Mouse (Mus musculus): Measurements from ENCODE around the gene Tnrc18. TPM values are rescaled to one million over a fixed set of nuclear protein-coding genes. Genes with fewer than 3 reads are reported as not detected.

Tnrc18 gene
- polyA plus RNA-seq, 1 experiment from 2014 or later, result 36.4 TPM

DNA sequence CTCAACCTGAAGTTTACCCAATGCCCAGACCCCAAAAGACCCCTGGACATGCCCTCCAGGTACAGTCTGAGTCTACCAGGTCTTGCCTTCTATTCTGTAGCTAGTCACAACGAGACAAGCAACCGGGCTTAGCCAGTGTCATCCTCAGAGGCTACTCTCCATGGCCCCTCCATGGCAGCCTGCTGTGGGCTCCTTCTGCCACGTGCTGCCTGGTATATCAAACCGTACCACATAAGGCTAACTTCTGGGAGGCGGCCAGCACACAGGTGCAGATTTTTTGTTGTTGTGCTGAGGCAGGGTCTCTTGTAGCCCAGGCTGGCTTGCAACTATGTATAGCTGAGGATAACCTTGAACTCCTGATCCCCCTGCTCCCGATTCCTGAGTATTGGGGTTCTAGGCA lies 101.4 kb downstream of the Tnrc18 start:
- H3K27ac ChIP-seq (ENCODE audit: low read depth, low read length), result no peak overlapping the region
- no peaks in the 10 kb centered on the region for H3K27me3 ChIP-seq (ENCODE audit: control insufficient read depth, insufficient read depth, low read length)
- peaks cover 29% of the 10 kb centered on the region for H3K36me3 ChIP-seq (ENCODE audit: control insufficient read depth, insufficient read depth, low read length)
- no peaks in the 10 kb centered on the region for H3K9me3 ChIP-seq (ENCODE audit: control insufficient read depth, low read length)
- WGBS, result 88% methylated on average over 6 of the region's 6 CpGs
- H3K4me1 ChIP-seq (ENCODE audit: control insufficient read depth, insufficient read depth, low read length), result no peaks in the 10 kb centered on the region
- no peak for ATAC-seq (ENCODE audit: low read depth)
- H3K4me2 ChIP-seq (ENCODE audit: low read depth, low read length), result no peak overlapping the region
- no peak overlapping the region for H3K4me3 ChIP-seq (ENCODE audit: low read depth, low read length)
- H3K9ac ChIP-seq (replicated peaks; ENCODE audit: low read depth, low read length), result no peak overlapping the region

DNA sequence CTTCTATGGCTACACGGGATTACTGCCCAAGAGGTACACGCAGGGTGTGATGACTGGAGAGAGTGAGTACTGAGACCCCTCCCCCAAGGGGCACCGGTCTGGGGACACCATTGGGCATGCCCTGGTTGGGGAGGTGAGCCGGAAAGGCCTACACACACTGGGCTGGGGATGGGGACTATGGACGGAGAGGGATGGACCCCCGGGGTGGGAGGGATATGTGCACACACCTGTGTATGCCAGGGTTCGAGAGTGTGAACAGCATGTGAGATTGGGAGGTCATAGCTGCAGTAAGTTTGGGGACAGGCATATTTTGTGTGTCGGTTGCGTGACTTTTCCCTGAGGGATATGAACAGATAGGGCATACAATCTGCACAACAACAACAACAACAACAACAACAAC lies 102.4 kb downstream of the Tnrc18 start:
- Histone ChIP-seq H3K9ac (replicated peaks; ENCODE audit: low read depth, low read length) (no peak overlapping the region), H3K9me3 (ENCODE audit: control insufficient read depth, low read length) (no peaks in the 10 kb centered on the region), H3K27ac (ENCODE audit: low read depth, low read length) (no peak overlapping the region), H3K27me3 (ENCODE audit: control insufficient read depth, insufficient read depth, low read length) (no peaks in the 10 kb centered on the region), H3K4me2 (ENCODE audit: low read depth, low read length) (no peak overlapping the region), H3K36me3 (ENCODE audit: control insufficient read depth, insufficient read depth, low read length) (peaks cover 29% of the 10 kb centered on the region), H3K4me3 (ENCODE audit: low read depth, low read length) (no peak overlapping the region), H3K4me1 (ENCODE audit: control insufficient read depth, insufficient read depth, low read length) (no peaks in the 10 kb centered on the region)
- no peak for ATAC-seq (ENCODE audit: low read depth)
- WGBS, result 89% methylated on average over 9 of the region's 9 CpGs

DNA sequence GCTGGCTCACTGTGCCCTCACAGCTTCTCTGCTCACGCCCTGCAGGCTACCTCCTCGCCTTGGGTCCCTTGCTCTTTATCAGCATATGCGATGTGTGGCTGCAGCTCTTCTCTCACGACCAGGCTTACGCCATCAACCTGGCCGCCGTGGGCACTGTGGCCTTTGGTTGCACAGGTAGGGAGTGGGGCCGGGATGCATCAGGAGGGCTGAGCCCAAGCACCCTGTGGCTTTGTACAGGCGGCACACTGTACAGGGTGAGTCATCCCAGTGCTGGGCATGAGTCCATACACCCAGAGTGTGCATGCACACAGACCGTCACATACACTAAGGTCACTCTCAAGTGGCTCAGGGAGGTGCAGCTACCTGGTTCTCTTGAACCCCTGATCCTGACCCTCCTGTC lies 103.5 kb downstream of the Tnrc18 start:
- Histone ChIP-seq H3K4me1 (ENCODE audit: control insufficient read depth, insufficient read depth, low read length) (no peaks in the 10 kb centered on the region), H3K9ac (replicated peaks; ENCODE audit: low read depth, low read length) (no peak overlapping the region), H3K36me3 (ENCODE audit: control insufficient read depth, insufficient read depth, low read length) (peaks cover 28% of the 10 kb centered on the region), H3K9me3 (ENCODE audit: control insufficient read depth, low read length) (no peaks in the 10 kb centered on the region), H3K27me3 (ENCODE audit: control insufficient read depth, insufficient read depth, low read length) (no peaks in the 10 kb centered on the region), H3K4me3 (ENCODE audit: low read depth, low read length) (no peak overlapping the region), H3K4me2 (ENCODE audit: low read depth, low read length) (no peak overlapping the region), H3K27ac (ENCODE audit: low read depth, low read length) (no peak overlapping the region)
- 95% methylated on average over 10 of the region's 10 CpGs for WGBS
- ATAC-seq (ENCODE audit: low read depth), result no peak

DNA sequence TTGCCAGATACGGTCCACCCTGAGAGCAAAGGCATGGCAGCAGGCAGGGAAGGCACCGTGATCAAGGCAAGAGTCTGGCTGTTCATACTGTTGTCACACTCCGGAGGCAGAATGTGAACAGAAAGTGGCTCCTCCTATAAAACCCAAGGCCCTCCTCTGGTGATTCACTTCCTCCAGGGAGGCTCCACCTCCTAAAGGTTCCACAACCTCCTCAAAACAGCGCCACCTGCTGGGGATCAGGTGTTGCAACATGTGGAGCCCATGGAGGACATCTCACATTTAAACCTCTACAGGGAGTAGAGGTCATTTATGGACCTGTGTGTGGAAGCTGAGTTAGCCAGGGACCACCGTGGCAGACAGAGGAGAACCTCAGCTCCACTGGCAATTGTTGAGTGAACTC lies 105.1 kb downstream of the Tnrc18 start:
- WGBS, result 88% methylated on average over 5 of the region's 5 CpGs
- no peak for ATAC-seq (ENCODE audit: low read depth)
- H3K4me3 ChIP-seq (ENCODE audit: low read depth, low read length), result no peak overlapping the region
- peaks cover 25% of the 10 kb centered on the region for H3K36me3 ChIP-seq (ENCODE audit: control insufficient read depth, insufficient read depth, low read length)
- no peak overlapping the region for H3K27ac ChIP-seq (ENCODE audit: low read depth, low read length)
- no peaks in the 10 kb centered on the region for H3K9me3 ChIP-seq (ENCODE audit: control insufficient read depth, low read length)
- H3K4me1 ChIP-seq (ENCODE audit: control insufficient read depth, insufficient read depth, low read length), result no peaks in the 10 kb centered on the region
- no peaks in the 10 kb centered on the region for H3K27me3 ChIP-seq (ENCODE audit: control insufficient read depth, insufficient read depth, low read length)
- no peak overlapping the region for H3K4me2 ChIP-seq (ENCODE audit: low read depth, low read length)
- H3K9ac ChIP-seq (replicated peaks; ENCODE audit: low read depth, low read length), result no peak overlapping the region

GRCm38 (mm10) chr5:142709436-142709835 lies 108.0 kb downstream of the Tnrc18 start:
- Histone ChIP-seq H3K36me3 (ENCODE audit: control insufficient read depth, insufficient read depth, low read length) (peaks cover 21% of the 10 kb centered on the region), H3K4me2 (ENCODE audit: low read depth, low read length) (no peak overlapping the region), H3K27me3 (ENCODE audit: control insufficient read depth, insufficient read depth, low read length) (no peaks in the 10 kb centered on the region), H3K4me1 (ENCODE audit: control insufficient read depth, insufficient read depth, low read length) (no peaks in the 10 kb centered on the region), H3K9me3 (ENCODE audit: control insufficient read depth, low read length) (no peaks in the 10 kb centered on the region), H3K27ac (ENCODE audit: low read depth, low read length) (no peak overlapping the region), H3K4me3 (ENCODE audit: low read depth, low read length) (no peak overlapping the region), H3K9ac (replicated peaks; ENCODE audit: low read depth, low read length) (no peak overlapping the region)
- no peak for ATAC-seq (ENCODE audit: low read depth)
- WGBS, result 87% methylated on average over 7 of the region's 7 CpGs

- no peak for ATAC-seq (ENCODE audit: low read depth)
- 92% methylated on average over 5 of the region's 5 CpGs for WGBS
- no peak overlapping the region for H3K4me3 ChIP-seq (ENCODE audit: low read depth, low read length)
- no peak overlapping the region for H3K4me2 ChIP-seq (ENCODE audit: low read depth, low read length)
- no peaks in the 10 kb centered on the region for H3K27me3 ChIP-seq (ENCODE audit: control insufficient read depth, insufficient read depth, low read length)
- no peaks in the 10 kb centered on the region for H3K9me3 ChIP-seq (ENCODE audit: control insufficient read depth, low read length)
- no peak overlapping the region for H3K9ac ChIP-seq (replicated peaks; ENCODE audit: low read depth, low read length)
- H3K36me3 ChIP-seq (ENCODE audit: control insufficient read depth, insufficient read depth, low read length), result peaks cover 13% of the 10 kb centered on the region
- no peak overlapping the region for H3K27ac ChIP-seq (ENCODE audit: low read depth, low read length)
- peaks cover 14% of the 10 kb centered on the region for H3K4me1 ChIP-seq (ENCODE audit: control insufficient read depth, insufficient read depth, low read length)
Observed at GRCm38 (mm10) chr5:142707709-142708108, 109.8 kb downstream of the Tnrc18 start.

GRCm38 (mm10) chr5:142703569-142703968 lies 113.9 kb downstream of the Tnrc18 start:
- H3K9me3 ChIP-seq (ENCODE audit: control insufficient read depth, low read length), result no peaks in the 10 kb centered on the region
- no peak for ATAC-seq (ENCODE audit: low read depth)
- H3K4me2 ChIP-seq (ENCODE audit: low read depth, low read length), result peak overlapping the region; percentile 75
- no peak overlapping the region for H3K27ac ChIP-seq (ENCODE audit: low read depth, low read length)
- peak overlapping the region; percentile 81; the same call in 1 of the 2 replicates for H3K4me3 ChIP-seq (ENCODE audit: low read depth, low read length)
- 0 out of 2 replicates have a peak, but pooled peaks cover 4% of the 10 kb centered on the region for H3K36me3 ChIP-seq (ENCODE audit: control insufficient read depth, insufficient read depth, low read length)
- peaks cover 15% of the 10 kb centered on the region for H3K4me1 ChIP-seq (ENCODE audit: control insufficient read depth, insufficient read depth, low read length)
- 66% methylated on average over 10 of the region's 10 CpGs for WGBS
- H3K9ac ChIP-seq (replicated peaks; ENCODE audit: low read depth, low read length), result peak overlapping the region; percentile 89; the same call in 1 of the 2 replicates
- no peaks in the 10 kb centered on the region for H3K27me3 ChIP-seq (ENCODE audit: control insufficient read depth, insufficient read depth, low read length)

DNA sequence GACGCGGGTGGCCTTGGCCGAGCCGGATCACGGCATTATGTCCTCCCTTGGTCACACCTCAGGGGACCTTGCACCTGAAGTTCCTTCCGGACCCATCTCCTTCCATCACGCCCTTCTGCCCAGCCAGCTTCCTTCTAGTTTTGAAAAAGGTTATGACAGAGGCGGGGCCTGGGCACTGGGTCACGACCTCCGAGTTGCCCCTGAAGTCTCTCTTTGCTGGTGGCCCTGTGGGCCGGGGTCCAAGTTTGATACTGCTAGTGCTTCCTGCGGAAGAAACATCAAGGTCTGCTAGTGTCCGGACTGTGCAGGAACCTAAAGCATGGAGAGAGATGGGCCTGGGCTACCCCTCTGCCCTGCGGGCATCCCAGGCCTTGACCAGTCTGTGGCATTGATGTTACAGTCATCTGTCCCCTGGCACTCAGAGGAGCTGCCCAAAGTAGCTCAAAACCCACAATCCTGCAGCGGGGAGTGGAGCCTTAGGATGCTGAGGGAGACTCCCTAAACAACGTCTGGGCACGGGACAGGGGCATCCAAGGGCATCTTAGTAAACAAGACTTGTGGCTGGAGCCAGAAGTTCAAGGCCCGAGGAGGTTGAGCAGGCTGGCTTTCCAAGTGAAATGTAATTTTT lies 114.8 kb downstream of the Tnrc18 start:
- Histone ChIP-seq H3K27ac (ENCODE audit: low read depth, low read length) (peak overlapping the region; percentile 22; the same call in 1 of the 2 replicates), H3K27me3 (ENCODE audit: control insufficient read depth, insufficient read depth, low read length) (no peaks in the 10 kb centered on the region), H3K4me2 (ENCODE audit: low read depth, low read length) (peak overlapping the region; percentile 75), H3K9ac (replicated peaks; ENCODE audit: low read depth, low read length) (peak overlapping the region; percentile 89), H3K4me1 (ENCODE audit: control insufficient read depth, insufficient read depth, low read length) (peaks cover 15% of the 10 kb centered on the region), H3K4me3 (ENCODE audit: low read depth, low read length) (peak overlapping the region; percentile 81), H3K36me3 (ENCODE audit: control insufficient read depth, insufficient read depth, low read length) (no peaks in the 10 kb centered on the region), H3K9me3 (ENCODE audit: control insufficient read depth, low read length) (no peaks in the 10 kb centered on the region)
- ATAC-seq (ENCODE audit: low read depth), result no peak
- WGBS, result 20% methylated on average over 18 of the region's 18 CpGs

GRCm38 (mm10) chr5:142701651-142702510 lies 115.6 kb downstream of the Tnrc18 start:
- peak overlapping the region; percentile 89 for H3K9ac ChIP-seq (replicated peaks; ENCODE audit: low read depth, low read length)
- peak; percentile 88 for ATAC-seq (ENCODE audit: low read depth)
- no peaks in the 10 kb centered on the region for H3K27me3 ChIP-seq (ENCODE audit: control insufficient read depth, insufficient read depth, low read length)
- peak overlapping the region; percentile 81 for H3K4me3 ChIP-seq (ENCODE audit: low read depth, low read length)
- peak overlapping the region; percentile 22; the same call in 1 of the 2 replicates for H3K27ac ChIP-seq (ENCODE audit: low read depth, low read length)
- peaks cover 15% of the 10 kb centered on the region for H3K4me1 ChIP-seq (ENCODE audit: control insufficient read depth, insufficient read depth, low read length)
- H3K4me2 ChIP-seq (ENCODE audit: low read depth, low read length), result peak overlapping the region; percentile 75
- no peaks in the 10 kb centered on the region for H3K9me3 ChIP-seq (ENCODE audit: control insufficient read depth, low read length)
- no peaks in the 10 kb centered on the region for H3K36me3 ChIP-seq (ENCODE audit: control insufficient read depth, insufficient read depth, low read length)
- under 1% methylated on average over 41 of the region's 72 CpGs for WGBS

Data from neural tube, embryonic 14.5 days (tissue).